Mouse (Mus musculus) C2C12 (cell line): ENCODE measurements around the gene Nars2. TPM values are rescaled to one million over a fixed set of nuclear protein-coding genes. Genes with fewer than 3 reads are reported as not detected.

Source experiments
- H3K27me3 ChIP-seq: one replicate; pipeline ENCODE4 v1.6.1; 2011; ENCODE audit not compliant: control insufficient read depth, insufficient read depth, insufficient read length
- H3K36me3 ChIP-seq: one replicate; pipeline ENCODE4 v1.6.1; 2011; ENCODE audit not compliant: control insufficient read depth, insufficient read depth
- H3K4me3 ChIP-seq: one replicate; pipeline ENCODE4 v1.5.1; 2011; ENCODE audit warnings: mild to moderate bottlenecking, control low read depth; ENCODE audit not compliant: poor library complexity, insufficient read depth, severe bottlenecking
- H3K79me2 ChIP-seq: one replicate; pipeline ENCODE4 v1.6.1; 2011; ENCODE audit not compliant: control insufficient read depth, insufficient read depth
- H3K79me3 ChIP-seq: one replicate; pipeline ENCODE4 v1.6.1; 2011; ENCODE audit warnings: low read depth, control low read depth
- H3ac ChIP-seq: one replicate; pipeline ENCODE3; 2011; ENCODE audit warnings: low read depth; ENCODE audit not compliant: control insufficient read depth, insufficient read length
- CEBPB ChIP-seq: IDR thresholded peaks from one replicate; pipeline ENCODE4 v1.6.1; 2011; ENCODE audit warnings: low read depth, mild to moderate bottlenecking, control low read depth, moderate library complexity
- CTCF ChIP-seq: IDR thresholded peaks from one replicate; pipeline ENCODE4 v1.5.1; 2011; ENCODE audit not compliant: control insufficient read depth, insufficient read depth, insufficient read length
- FOSL1 ChIP-seq: IDR thresholded peaks from one replicate; pipeline ENCODE4 v1.8.0; 2011; ENCODE audit warnings: mild to moderate bottlenecking, low read length; ENCODE audit not compliant: poor library complexity, insufficient read depth, severe bottlenecking
- MAX ChIP-seq: IDR thresholded peaks from one replicate; pipeline ENCODE4 v1.6.1; 2011; ENCODE audit warnings: mild to moderate bottlenecking, control low read depth
- MYOD1 ChIP-seq: IDR thresholded peaks from one replicate; pipeline ENCODE4 v1.6.1; 2011; ENCODE audit warnings: low read depth; ENCODE audit not compliant: control insufficient read depth, insufficient read length
- MYOG ChIP-seq: IDR thresholded peaks from one replicate; pipeline ENCODE4 v1.6.1; 2011; ENCODE audit not compliant: control insufficient read depth, insufficient read length; ENCODE audit errors: extremely low read depth
- USF1 ChIP-seq: IDR thresholded peaks from one replicate; pipeline ENCODE4 v1.6.1; 2011; ENCODE audit warnings: low read depth, mild to moderate bottlenecking, control low read depth, moderate library complexity
- polyA plus RNA-seq: library from polyadenylated mRNA; unstranded; fragments of >200 nt; fragmentation: generic; extraction: Trizol; gene quantifications from one replicate; pipeline ENCODE4 v1.2.1, GENCODE M21; 2012; ENCODE audit warnings: missing spikeins

The Nars2 gene
- polyA plus RNA-seq, 1 experiment, result 5.6 TPM

DNA sequence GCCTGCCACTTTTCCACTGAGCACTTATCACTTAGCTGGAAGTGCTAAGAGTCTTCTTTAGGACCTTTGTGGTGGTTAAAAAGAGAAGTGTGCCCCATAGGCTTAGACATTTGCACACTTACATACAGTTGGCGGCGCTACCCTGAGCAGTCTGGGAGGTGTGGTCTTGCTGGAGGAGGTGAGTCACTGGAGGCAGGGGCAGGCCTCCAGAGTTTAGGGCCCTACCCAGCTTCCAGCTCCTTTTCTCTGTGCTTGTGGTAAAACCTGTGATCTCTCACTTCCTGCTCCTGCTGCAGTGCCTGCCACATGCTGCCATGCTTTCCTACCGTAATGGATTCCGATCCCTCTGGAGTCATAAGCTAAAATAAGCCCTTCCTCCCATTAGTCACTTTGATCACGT lies 24.6 kb downstream of the Nars2 start:
- no peaks in the 10 kb centered on the region for H3K79me2 ChIP-seq
- TF ChIP-seq MYOG, result no peak
- no peak for TF ChIP-seq FOSL1
- no peak for TF ChIP-seq USF1
- TF ChIP-seq MAX, result no peak
- TF ChIP-seq CTCF, result no peak
- TF ChIP-seq CEBPB, result no peak
- no peak for TF ChIP-seq MYOD1
- no peak overlapping the region for H3K4me3 ChIP-seq
- H3ac ChIP-seq, result no peak overlapping the region
- no peaks in the 10 kb centered on the region for H3K36me3 ChIP-seq
- H3K79me3 ChIP-seq, result no peaks in the 10 kb centered on the region
- H3K27me3 ChIP-seq, result no peaks in the 10 kb centered on the region

DNA sequence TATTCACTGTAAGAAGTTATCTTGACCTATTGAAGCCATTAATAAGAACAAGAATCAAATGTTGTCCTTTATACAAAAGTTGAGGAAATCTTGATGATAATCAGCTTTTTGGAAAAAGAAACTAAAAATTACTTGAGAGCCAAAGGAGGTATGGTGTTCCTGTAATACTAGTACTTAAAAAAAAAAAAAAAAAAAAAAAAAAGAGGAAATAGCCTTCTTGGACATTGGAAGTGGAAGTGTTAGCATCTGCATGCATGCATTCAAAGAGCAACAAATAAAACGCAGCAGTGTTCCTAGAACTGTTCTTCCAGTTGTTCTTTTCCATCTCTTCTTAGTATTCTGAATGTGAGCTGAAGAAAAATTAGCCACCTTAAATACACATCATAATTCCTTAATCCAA lies 25.9 kb downstream of the Nars2 start:
- Histone ChIP-seq H3K27me3 (no peaks in the 10 kb centered on the region), H3K79me2 (no peaks in the 10 kb centered on the region), H3K4me3 (no peak overlapping the region), H3ac (no peak overlapping the region), H3K79me3 (no peaks in the 10 kb centered on the region), H3K36me3 (no peaks in the 10 kb centered on the region)
- no peak for TF ChIP-seq CEBPB
- TF ChIP-seq MYOG, result no peak
- TF ChIP-seq FOSL1, result no peak
- TF ChIP-seq CTCF, result no peak
- TF ChIP-seq MAX, result no peak

DNA sequence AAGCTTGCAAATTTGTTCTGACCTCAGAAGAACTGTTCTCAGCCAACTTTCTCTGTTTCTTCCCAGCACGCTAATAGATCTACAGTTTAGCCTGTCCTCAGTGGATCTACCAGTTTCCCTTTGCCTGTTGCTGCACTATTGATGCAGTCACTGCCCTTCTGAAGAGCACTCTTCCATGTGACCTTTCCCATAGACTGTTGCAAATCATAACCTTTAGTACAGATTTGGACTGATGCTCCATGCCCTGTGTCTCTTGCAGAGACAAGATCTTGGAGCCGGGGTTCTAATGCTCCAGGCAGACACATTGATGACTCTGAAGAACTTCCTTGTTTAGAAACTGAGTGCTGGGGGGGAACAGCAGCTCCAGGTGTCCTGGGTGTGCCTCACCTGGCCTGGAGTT lies 30.1 kb downstream of the Nars2 start:
- TF ChIP-seq USF1 (no peak), MYOG (no peak), CTCF (no peak), FOSL1 (no peak), MAX (no peak), CEBPB (no peak), MYOD1 (no peak)

DNA sequence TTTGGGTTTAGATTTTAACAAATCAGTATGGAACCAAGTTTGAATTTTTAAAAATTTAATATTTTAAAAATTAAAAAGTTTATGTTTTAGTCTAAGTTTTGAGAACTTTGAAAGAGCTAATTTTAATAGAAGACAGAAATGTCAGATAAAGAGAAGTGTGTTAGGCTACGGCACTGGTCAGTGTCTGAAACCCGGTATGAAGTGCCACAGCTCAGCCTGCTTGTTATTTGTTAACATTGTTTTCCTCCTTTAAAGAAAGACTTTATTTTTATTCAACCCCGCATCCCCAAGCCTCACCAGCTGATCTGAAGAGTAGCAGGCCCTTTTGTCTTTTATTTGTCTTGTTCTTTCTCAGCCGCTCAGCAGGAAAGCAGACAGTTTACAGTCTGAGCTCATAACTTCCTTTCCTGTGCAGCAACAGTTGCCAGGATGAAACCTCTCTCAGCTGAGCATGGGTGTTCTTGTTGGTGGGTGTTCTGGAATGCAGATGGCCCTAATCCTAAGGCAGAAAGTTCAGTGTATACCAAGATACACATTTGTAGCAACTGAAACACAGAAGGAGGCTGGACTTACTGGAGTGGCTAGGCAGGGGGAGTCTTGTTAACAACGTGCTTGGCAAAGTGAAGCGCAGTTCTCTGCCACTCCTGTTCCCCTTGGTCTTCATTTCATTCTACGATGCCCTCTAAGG lies 32.5 kb downstream of the Nars2 start:
- Histone ChIP-seq H3K79me2 (no peaks in the 10 kb centered on the region), H3K36me3 (no peaks in the 10 kb centered on the region), H3K27me3 (no peaks in the 10 kb centered on the region), H3K79me3 (no peaks in the 10 kb centered on the region), H3K4me3 (no peak overlapping the region), H3ac (no peak overlapping the region)
- TF ChIP-seq FOSL1 (no peak), CTCF (no peak)

More for the DNA sequence above, 30.1 kb downstream of the Nars2 start:
- Histone ChIP-seq H3K27me3 (no peaks in the 10 kb centered on the region), H3K36me3 (no peaks in the 10 kb centered on the region), H3K4me3 (no peak overlapping the region), H3ac (no peak overlapping the region), H3K79me3 (no peaks in the 10 kb centered on the region), H3K79me2 (no peaks in the 10 kb centered on the region)

DNA sequence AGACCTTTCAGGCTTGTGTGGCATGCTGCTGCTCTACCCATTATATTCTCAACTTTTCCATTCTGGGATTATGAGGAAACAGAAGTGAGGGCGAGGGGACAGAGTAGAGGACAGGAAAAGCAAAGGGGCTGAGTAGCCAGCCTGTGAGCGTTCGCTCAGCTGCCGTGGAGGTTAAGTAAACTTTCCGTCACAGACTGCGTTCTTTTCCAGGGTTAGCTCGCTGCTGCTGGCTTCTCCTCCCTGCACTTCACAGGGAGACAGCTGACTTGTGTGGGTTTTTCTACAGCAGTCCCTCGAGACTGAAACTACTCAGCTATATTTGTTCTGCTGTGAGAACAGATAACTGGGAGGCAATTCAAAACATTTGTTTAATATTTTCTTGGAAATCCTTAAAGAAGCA lies 34.5 kb downstream of the Nars2 start:
- H3ac ChIP-seq, result no peak overlapping the region
- H3K79me2 ChIP-seq, result no peaks in the 10 kb centered on the region

DNA sequence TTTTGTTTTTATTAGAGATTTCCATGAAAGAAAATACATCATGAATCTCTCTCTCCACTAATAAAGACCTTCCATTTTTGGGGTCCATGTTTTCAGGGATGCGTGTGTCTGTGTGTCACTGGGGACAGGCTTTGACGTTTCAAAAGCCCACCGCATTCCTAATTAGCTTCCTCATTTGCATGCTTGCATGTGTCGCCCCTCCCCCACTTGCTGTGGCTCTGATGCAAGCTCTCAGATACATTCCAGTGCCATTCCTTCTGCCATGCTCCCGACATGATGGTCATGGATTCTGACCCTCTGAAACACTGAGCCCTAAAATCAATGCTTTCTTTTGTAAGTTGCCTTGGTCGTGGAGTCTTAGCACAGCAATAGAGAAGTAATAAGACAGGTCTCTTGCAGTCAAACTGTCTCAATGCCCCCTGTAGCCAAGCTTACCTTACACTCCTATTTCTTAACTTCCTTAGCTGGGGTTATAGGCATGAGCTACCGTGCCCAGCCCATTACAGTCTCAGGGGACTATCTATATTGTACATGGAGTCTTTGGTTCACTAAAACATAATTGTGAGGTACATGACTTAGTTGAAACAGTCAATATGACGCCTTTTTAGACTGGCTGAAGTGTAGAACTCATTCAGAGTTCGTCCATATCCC lies 35.6 kb downstream of the Nars2 start:
- Histone ChIP-seq H3K27me3 (no peaks in the 10 kb centered on the region), H3K4me3 (no peak overlapping the region), H3K79me2 (no peaks in the 10 kb centered on the region), H3K79me3 (no peaks in the 10 kb centered on the region), H3ac (no peak overlapping the region), H3K36me3 (no peaks in the 10 kb centered on the region)
- TF ChIP-seq CTCF, result no peak

More for the DNA sequence above, 34.5 kb downstream of the Nars2 start:
- TF ChIP-seq MAX, result no peak
- TF ChIP-seq CTCF, result no peak
- no peak for TF ChIP-seq CEBPB
- TF ChIP-seq MYOG, result no peak
- no peak for TF ChIP-seq USF1
- no peak for TF ChIP-seq FOSL1
- TF ChIP-seq MYOD1, result no peak
- H3K79me3 ChIP-seq, result no peaks in the 10 kb centered on the region
- H3K36me3 ChIP-seq, result no peaks in the 10 kb centered on the region
- H3K27me3 ChIP-seq, result no peaks in the 10 kb centered on the region
- no peak overlapping the region for H3K4me3 ChIP-seq
